Mouse (Mus musculus): Measurements from ENCODE around the gene Emc8.

Gene Emc8

GRCm38 (mm10) chr8:120642031-120642662, 26.2 kb downstream of the Emc8 start:
- DNase-seq (ENCODE audit: low read depth, low spot score) = peak; percentile 25

- no peak for DNase-seq (ENCODE audit: low read depth, low spot score)
Measured at GRCm38 (mm10) chr8:120641245-120641644, 27.1 kb downstream of the Emc8 start.

GRCm38 (mm10) chr8:120634329-120634839, 34.0 kb downstream of the Emc8 start:
- peak; percentile 34 for DNase-seq (ENCODE audit: low read depth, low spot score)

GRCm38 (mm10) chr8:120633665-120634271, 34.6 kb downstream of the Emc8 start:
- no peak for DNase-seq (ENCODE audit: low read depth, low spot score)

- DNase-seq (ENCODE audit: low read depth, low spot score) = no peak
Measured at GRCm38 (mm10) chr8:120632969-120633664, 35.3 kb downstream of the Emc8 start.

GRCm38 (mm10) chr8:120631441-120632375, 36.7 kb downstream of the Emc8 start:
- DNase-seq (ENCODE audit: low read depth, low spot score) = no peak

- no peak for DNase-seq (ENCODE audit: low read depth, low spot score)
Measured at GRCm38 (mm10) chr8:120630848-120631247, 37.5 kb downstream of the Emc8 start.

- no peak for DNase-seq (ENCODE audit: low read depth, low spot score)
Measured at GRCm38 (mm10) chr8:120630031-120630430, 38.3 kb downstream of the Emc8 start.

GRCm38 (mm10) chr8:120627298-120627697, 41.1 kb downstream of the Emc8 start:
- DNase-seq (ENCODE audit: low read depth, low spot score) = no peak

GRCm38 (mm10) chr8:120626461-120626860, 41.9 kb downstream of the Emc8 start:
- DNase-seq (ENCODE audit: low read depth, low spot score) = no peak

- DNase-seq (ENCODE audit: low read depth, low spot score) = no peak
Measured at GRCm38 (mm10) chr8:120623608-120624007, 44.8 kb downstream of the Emc8 start.

- DNase-seq (ENCODE audit: low read depth, low spot score) = no peak
Measured at GRCm38 (mm10) chr8:120622161-120622560, 46.2 kb downstream of the Emc8 start.

- no peak for DNase-seq (ENCODE audit: low read depth, low spot score)
Measured at GRCm38 (mm10) chr8:120620441-120620840, 47.9 kb downstream of the Emc8 start.

GRCm38 (mm10) chr8:120619235-120620180, 48.9 kb downstream of the Emc8 start:
- no peak for DNase-seq (ENCODE audit: low read depth, low spot score)

GRCm38 (mm10) chr8:120618110-120618509, 50.3 kb downstream of the Emc8 start:
- DNase-seq (ENCODE audit: low read depth, low spot score) = no peak

- no peak for DNase-seq (ENCODE audit: low read depth, low spot score)
Measured at GRCm38 (mm10) chr8:120616663-120617626, 51.4 kb downstream of the Emc8 start.

- no peak for DNase-seq (ENCODE audit: low read depth, low spot score)
Measured at GRCm38 (mm10) chr8:120614491-120614890, 53.9 kb downstream of the Emc8 start.

GRCm38 (mm10) chr8:120610824-120611223, 57.5 kb downstream of the Emc8 start:
- DNase-seq (ENCODE audit: low read depth, low spot score) = no peak

GRCm38 (mm10) chr8:120607885-120608284, 60.5 kb downstream of the Emc8 start:
- peak; percentile 50 for DNase-seq (ENCODE audit: low read depth, low spot score)

Measured in skeletal muscle tissue, adult 2 months (tissue).